Mouse (Mus musculus): ENCODE results near the gene Tmem234. TPM values are rescaled to one million over a fixed set of nuclear protein-coding genes. Genes with fewer than 3 reads are reported as not detected.
"Not testable (repeated sequence)": the region's sequence is repeated elsewhere in the genome, so short reads cannot be mapped to it uniquely, and the experiment has no call there.

The Tmem234 gene
- polyA plus RNA-seq (2014; fragmentation: Nextera tagmentation; extraction: Ambion mirVana) = 187 and 200 TPM in 2 replicates

- no peaks in the 10 kb centered on the region for H3K27me3 ChIP-seq (ENCODE audit: insufficient read depth, low read length)
- peaks cover 10% of the 10 kb centered on the region for H3K4me1 ChIP-seq (ENCODE audit: insufficient read depth)
- H3K9me3 ChIP-seq (ENCODE audit: low read depth, low read length) = no peaks in the 10 kb centered on the region
- TF ChIP-seq CTCF (IDR thresholded peaks at IDR 0.05; ENCODE audit: low read depth) = peak; percentile 21; the same call in 1 of the 2 replicates
- H3K4me2 ChIP-seq = peak within 1 kb of the TSS; percentile 71
- H3K9ac ChIP-seq = peak within 1 kb of the TSS; percentile 71
- H3K27ac ChIP-seq (ENCODE audit: low read depth) = peak within 1 kb of the TSS; percentile 68
- peak within 1 kb of the TSS; percentile 91 for H3K4me3 ChIP-seq (ENCODE audit: low read depth, low read length)
- ATAC-seq (ENCODE audit: insufficient read depth) (peak; percentile 92), DNase-seq (peak; percentile 91)
- WGBS = under 1% methylated on average over 74 of the region's 74 CpGs
- peaks cover 60% of the 10 kb centered on the region for H3K36me3 ChIP-seq (ENCODE audit: insufficient read depth)
Measured at GRCm38 (mm10) chr4:129600233-129601158, at the start of gene Tmem234, which contains the start of gene Eif3i. TSS of gene Tmem234 (plus strand) at chr4:129600668. TSS of gene Eif3i (minus strand) at chr4:129600648.

GRCm38 (mm10) chr4:129554512-129554911 lies 46.0 kb upstream of the Tmem234 start:
- H3K27ac ChIP-seq (ENCODE audit: low read depth); H3K27me3 ChIP-seq (ENCODE audit: insufficient read depth, low read length); DNase-seq; H3K36me3 ChIP-seq (ENCODE audit: insufficient read depth); H3K9me3 ChIP-seq (ENCODE audit: low read depth, low read length); ATAC-seq (ENCODE audit: insufficient read depth); H3K4me2 ChIP-seq; H3K4me3 ChIP-seq (ENCODE audit: low read depth, low read length); H3K9ac ChIP-seq: not testable (repeated sequence)
- WGBS = 82% methylated on average over 5 of the region's 6 CpGs
- peaks cover 13% of the 10 kb centered on the region for H3K4me1 ChIP-seq (ENCODE audit: insufficient read depth)

GRCm38 (mm10) chr4:129555421-129555861 lies 45.0 kb upstream of the Tmem234 start:
- peak overlapping the region; percentile 50 for H3K4me3 ChIP-seq (ENCODE audit: low read depth, low read length)
- no peaks in the 10 kb centered on the region for H3K36me3 ChIP-seq (ENCODE audit: insufficient read depth)
- H3K9me3 ChIP-seq (ENCODE audit: low read depth, low read length) = no peaks in the 10 kb centered on the region
- H3K4me2 ChIP-seq = peak overlapping the region; percentile 92
- no peaks in the 10 kb centered on the region for H3K27me3 ChIP-seq (ENCODE audit: insufficient read depth, low read length)
- no peak for ATAC-seq (ENCODE audit: insufficient read depth)
- WGBS = 6% methylated on average over 16 of the region's 16 CpGs
- peaks cover 13% of the 10 kb centered on the region for H3K4me1 ChIP-seq (ENCODE audit: insufficient read depth)
- peak; percentile 70 for DNase-seq
- TF ChIP-seq CTCF (IDR thresholded peaks at IDR 0.05; ENCODE audit: low read depth) = peak; percentile 73
- 0 out of 2 replicates have a peak overlapping the region, but pooled peaks have one; percentile 36 for H3K27ac ChIP-seq (ENCODE audit: low read depth)
- peak overlapping the region; percentile 56 for H3K9ac ChIP-seq

GRCm38 (mm10) chr4:129555862-129556531 lies 44.5 kb upstream of the Tmem234 start:
- H3K4me3 ChIP-seq (ENCODE audit: low read depth, low read length) = peak overlapping the region; percentile 50
- ATAC-seq (ENCODE audit: insufficient read depth) (peak; percentile 62), DNase-seq (peak; percentile 23)
- no peaks in the 10 kb centered on the region for H3K9me3 ChIP-seq (ENCODE audit: low read depth, low read length)
- peak overlapping the region; percentile 92 for H3K4me2 ChIP-seq
- no peaks in the 10 kb centered on the region for H3K36me3 ChIP-seq (ENCODE audit: insufficient read depth)
- peaks cover 13% of the 10 kb centered on the region for H3K4me1 ChIP-seq (ENCODE audit: insufficient read depth)
- no peak for TF ChIP-seq CTCF (IDR thresholded peaks at IDR 0.05; ENCODE audit: low read depth)
- H3K9ac ChIP-seq = peak overlapping the region; percentile 56
- under 1% methylated on average over 24 of the region's 24 CpGs for WGBS
- H3K27me3 ChIP-seq (ENCODE audit: insufficient read depth, low read length) = no peaks in the 10 kb centered on the region
- H3K27ac ChIP-seq (ENCODE audit: low read depth) = peak overlapping the region; percentile 36; the same call in 1 of the 2 replicates

GRCm38 (mm10) chr4:129556532-129557223 lies 43.8 kb upstream of the Tmem234 start:
- peaks cover 13% of the 10 kb centered on the region for H3K4me1 ChIP-seq (ENCODE audit: insufficient read depth)
- no peaks in the 10 kb centered on the region for H3K27me3 ChIP-seq (ENCODE audit: insufficient read depth, low read length)
- DNase-seq (peak; percentile 97), ATAC-seq (ENCODE audit: insufficient read depth) (peak; percentile 68)
- peak overlapping the region; percentile 92 for H3K4me2 ChIP-seq
- TF ChIP-seq CTCF (IDR thresholded peaks at IDR 0.05; ENCODE audit: low read depth) = no peak
- peak overlapping the region; percentile 69; the same call in 1 of the 2 replicates for H3K27ac ChIP-seq (ENCODE audit: low read depth)
- H3K36me3 ChIP-seq (ENCODE audit: insufficient read depth) = no peaks in the 10 kb centered on the region
- H3K9ac ChIP-seq = peak overlapping the region; percentile 59
- no peaks in the 10 kb centered on the region for H3K9me3 ChIP-seq (ENCODE audit: low read depth, low read length)
- H3K4me3 ChIP-seq (ENCODE audit: low read depth, low read length) = peak overlapping the region; percentile 50
- WGBS = 7% methylated on average over 33 of the region's 33 CpGs

GRCm38 (mm10) chr4:129557256-129557808 lies 43.1 kb upstream of the Tmem234 start:
- Histone ChIP-seq H3K4me2 (peak overlapping the region; percentile 92), H3K4me3 (ENCODE audit: low read depth, low read length) (peak overlapping the region; percentile 50; the same call in 1 of the 2 replicates), H3K4me1 (ENCODE audit: insufficient read depth) (peaks cover 13% of the 10 kb centered on the region), H3K27ac (ENCODE audit: low read depth) (0 out of 2 replicates have a peak overlapping the region, but pooled peaks have one; percentile 69), H3K9me3 (ENCODE audit: low read depth, low read length) (no peaks in the 10 kb centered on the region), H3K27me3 (ENCODE audit: insufficient read depth, low read length) (no peaks in the 10 kb centered on the region), H3K36me3 (ENCODE audit: insufficient read depth) (no peaks in the 10 kb centered on the region), H3K9ac (peak overlapping the region; percentile 59; the same call in 1 of the 2 replicates)
- no peak for TF ChIP-seq CTCF (IDR thresholded peaks at IDR 0.05; ENCODE audit: low read depth)
- DNase-seq (no peak), ATAC-seq (ENCODE audit: insufficient read depth) (peak; percentile 19; the same call in 1 of the 2 replicates)
- WGBS = 57% methylated on average over 9 of the region's 9 CpGs

Measured in lung, embryonic 14.5 days (tissue).